Mouse (Mus musculus): ENCODE measurements around the gene Cyp2d11. TPM values are rescaled to one million over a fixed set of nuclear protein-coding genes. Genes with fewer than 3 reads are reported as not detected.
A peak's percentile ranks its signal among the peaks of the same experiment; 100 is the strongest.

The Cyp2d11 gene
- polyA plus RNA-seq, 2 experiments = not detected

DNA sequence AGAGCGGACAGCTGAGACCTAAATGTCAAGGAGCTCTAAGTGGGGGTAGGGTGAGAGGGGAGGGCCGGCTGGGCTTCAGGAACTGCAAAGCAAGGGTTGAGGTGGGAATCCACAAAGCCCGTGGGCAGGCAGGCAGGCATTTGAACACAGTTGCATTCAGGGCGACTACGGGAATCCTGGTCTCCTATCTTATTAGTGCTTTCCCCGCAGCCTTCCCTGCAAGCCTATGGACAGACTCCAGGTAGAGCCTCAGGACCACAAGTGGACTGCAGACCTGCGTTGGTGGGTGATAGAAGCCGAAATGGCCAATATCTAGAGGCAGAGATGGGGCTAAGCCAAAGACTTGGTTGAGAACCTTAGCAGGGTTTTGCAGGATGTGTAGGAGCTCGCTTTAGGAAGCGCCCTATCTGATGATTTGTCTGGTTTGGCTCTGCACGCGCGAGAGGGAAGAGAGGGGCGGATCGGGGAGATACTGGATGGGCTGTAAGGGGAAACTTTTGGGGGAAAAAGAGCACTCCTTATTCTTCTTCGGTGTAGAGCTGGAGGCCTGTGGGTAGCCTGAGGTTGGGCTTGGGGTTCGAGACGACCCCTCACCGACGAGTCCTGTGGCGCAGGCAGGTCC is 53.3 kb downstream of the Cyp2d11 start:
- ATAC-seq (ENCODE audit: low FRiP score, low read depth) (no peak), DNase-seq (ENCODE audit: low spot score) (no peak)
- peaks cover 19% of the 10 kb centered on the region for H3K4me1 ChIP-seq (ENCODE audit: control insufficient read depth, insufficient read depth, low read length)
- H3K27ac ChIP-seq (replicated peaks; ENCODE audit: low read depth, low read length) = peak overlapping the region; percentile 79
- WGBS = 41% methylated on average over 21 of the region's 21 CpGs
- TF ChIP-seq POLR2A (IDR thresholded peaks at IDR 0.05; ENCODE audit: borderline replicate concordance, extremely low read depth, insufficient read depth, insufficient read length) = no peak
- peaks cover 14% of the 10 kb centered on the region for H3K36me3 ChIP-seq (ENCODE audit: control insufficient read depth, insufficient read depth, low read length)
- H3K4me2 ChIP-seq (replicated peaks; ENCODE audit: low read depth, low read length, severe bottlenecking) = peak overlapping the region; percentile 75
- peak overlapping the region; percentile 54 for H3K4me3 ChIP-seq (replicated peaks; ENCODE audit: low read length)
- H3K9ac ChIP-seq (ENCODE audit: low read depth, low read length, severe bottlenecking) = peak overlapping the region; percentile 85
- no peaks in the 10 kb centered on the region for H3K27me3 ChIP-seq (ENCODE audit: control insufficient read depth, insufficient read depth, low read length)
- no peaks in the 10 kb centered on the region for H3K9me3 ChIP-seq (ENCODE audit: control insufficient read depth, low read length)

GRCm38 (mm10) chr15:82339634-82340254 is 54.1 kb downstream of the Cyp2d11 start:
- no peak for TF ChIP-seq POLR2A (IDR thresholded peaks at IDR 0.05; ENCODE audit: borderline replicate concordance, extremely low read depth, insufficient read depth, insufficient read length)
- H3K4me2 ChIP-seq (replicated peaks; ENCODE audit: low read depth, low read length, severe bottlenecking) = 0 out of 2 replicates have a peak overlapping the region, but pooled peaks have one; percentile 71

More at GRCm38 (mm10) chr15:82339634-82340254, 54.1 kb downstream of the Cyp2d11 start:
- Histone ChIP-seq H3K4me1 (ENCODE audit: control insufficient read depth, insufficient read depth, low read length) (peaks cover 19% of the 10 kb centered on the region), H3K36me3 (ENCODE audit: control insufficient read depth, insufficient read depth, low read length) (peaks cover 22% of the 10 kb centered on the region), H3K9me3 (ENCODE audit: control insufficient read depth, low read length) (no peaks in the 10 kb centered on the region), H3K27ac (replicated peaks; ENCODE audit: low read depth, low read length) (no peak overlapping the region), H3K4me3 (replicated peaks; ENCODE audit: low read length) (no peak overlapping the region), H3K27me3 (ENCODE audit: control insufficient read depth, insufficient read depth, low read length) (no peaks in the 10 kb centered on the region), H3K9ac (ENCODE audit: low read depth, low read length, severe bottlenecking) (no peak overlapping the region)
- 70% methylated on average over 8 of the region's 8 CpGs for WGBS
- ATAC-seq (ENCODE audit: low FRiP score, low read depth) = no peak
- no peak for DNase-seq (ENCODE audit: low spot score)

Small RNA genes within 50 kb of the gene (microRNA-seq; reads per million reads assigned to microRNA genes)
- not detected for gene Gm25990
- not detected for gene Gm27331
- not detected for gene Mir7684

Other genes with a start within 250 kb of the Cyp2d11 start
- gene Srebf2, start 246.8 kb downstream of the Cyp2d11 start, polyA plus RNA-seq (2012; rRNA removed) = 131 and 253 TPM in 2 replicates
- 122 and 125 TPM in 2 replicates for gene Srebf2, start 246.8 kb downstream of the Cyp2d11 start, polyA plus RNA-seq (2014; fragmentation: Nextera tagmentation; extraction: Ambion mirVana)
- gene Shisa8, start 181.2 kb downstream of the Cyp2d11 start, polyA plus RNA-seq (2012; rRNA removed) = 1.1 and 1.5 TPM in 2 replicates
- gene Shisa8, start 181.2 kb downstream of the Cyp2d11 start, polyA plus RNA-seq (2014; fragmentation: Nextera tagmentation; extraction: Ambion mirVana) = 0.41 and 0.54 TPM in 2 replicates
- 0.29 and 0.46 TPM in 2 replicates for gene Tnfrsf13c, start 169.7 kb downstream of the Cyp2d11 start, polyA plus RNA-seq (2012; rRNA removed)
- 0.22 and 0.29 TPM in 2 replicates for gene Tnfrsf13c, start 169.7 kb downstream of the Cyp2d11 start, polyA plus RNA-seq (2014; fragmentation: Nextera tagmentation; extraction: Ambion mirVana)
- 39.4 and 43.3 TPM in 2 replicates for gene Cenpm, start 149.3 kb downstream of the Cyp2d11 start, polyA plus RNA-seq (2012; rRNA removed)
- gene Cenpm, start 149.3 kb downstream of the Cyp2d11 start, polyA plus RNA-seq (2014; fragmentation: Nextera tagmentation; extraction: Ambion mirVana) = 57.7 and 59.3 TPM in 2 replicates
- gene 1500009C09Rik, start 141.6 kb downstream of the Cyp2d11 start, polyA plus RNA-seq (2012; rRNA removed) = 0.35 and 0.40 TPM in 2 replicates
- gene 1500009C09Rik, start 141.6 kb downstream of the Cyp2d11 start, polyA plus RNA-seq (2014; fragmentation: Nextera tagmentation; extraction: Ambion mirVana) = not detected in 2 replicates
- gene Sept3, start 119.1 kb downstream of the Cyp2d11 start, polyA plus RNA-seq (2012; rRNA removed) = 23.7 and 26.6 TPM in 2 replicates
- gene Sept3, start 119.1 kb downstream of the Cyp2d11 start, polyA plus RNA-seq (2014; fragmentation: Nextera tagmentation; extraction: Ambion mirVana) = 12.0 and 13.3 TPM in 2 replicates
- 0.24 and 0.47 TPM in 2 replicates for gene Wbp2nl, start 95.1 kb downstream of the Cyp2d11 start, polyA plus RNA-seq (2012; rRNA removed)
- gene Wbp2nl, start 95.1 kb downstream of the Cyp2d11 start, polyA plus RNA-seq (2014; fragmentation: Nextera tagmentation; extraction: Ambion mirVana) = not detected in 2 replicates
- 101 and 118 TPM in 2 replicates for gene Naga, start 55.1 kb downstream of the Cyp2d11 start, polyA plus RNA-seq (2012; rRNA removed)
- 59.3 and 60.1 TPM in 2 replicates for gene Naga, start 55.1 kb downstream of the Cyp2d11 start, polyA plus RNA-seq (2014; fragmentation: Nextera tagmentation; extraction: Ambion mirVana)
- gene Pheta2, start 55.1 kb downstream of the Cyp2d11 start, polyA plus RNA-seq (2012; rRNA removed) = 12.8 and 15.3 TPM in 2 replicates
- gene Pheta2, start 55.1 kb downstream of the Cyp2d11 start, polyA plus RNA-seq (2014; fragmentation: Nextera tagmentation; extraction: Ambion mirVana) = 11.9 and 14.1 TPM in 2 replicates
- 175 and 178 TPM in 2 replicates for gene Smdt1, start 55.1 kb downstream of the Cyp2d11 start, polyA plus RNA-seq (2012; rRNA removed)
- 255 and 258 TPM in 2 replicates for gene Smdt1, start 55.1 kb downstream of the Cyp2d11 start, polyA plus RNA-seq (2014; fragmentation: Nextera tagmentation; extraction: Ambion mirVana)
- gene Ndufa6, start 39.7 kb downstream of the Cyp2d11 start, polyA plus RNA-seq (2012; rRNA removed) = 252 and 318 TPM in 2 replicates
- 325 and 348 TPM in 2 replicates for gene Ndufa6, start 39.7 kb downstream of the Cyp2d11 start, polyA plus RNA-seq (2014; fragmentation: Nextera tagmentation; extraction: Ambion mirVana)
- 27.5 and 29.5 TPM in 2 replicates for gene Cyp2d22, start 13.8 kb downstream of the Cyp2d11 start, polyA plus RNA-seq (2012; rRNA removed)
- 5.2 and 6.4 TPM in 2 replicates for gene Cyp2d22, start 13.8 kb downstream of the Cyp2d11 start, polyA plus RNA-seq (2014; fragmentation: Nextera tagmentation; extraction: Ambion mirVana)
- gene Cyp2d10, start 13.2 kb upstream of the Cyp2d11 start, polyA plus RNA-seq (2012; rRNA removed) = not detected in 2 replicates
- not detected in 2 replicates for gene Cyp2d10, start 13.2 kb upstream of the Cyp2d11 start, polyA plus RNA-seq (2014; fragmentation: Nextera tagmentation; extraction: Ambion mirVana)
- 0.26 TPM in 1 of 2 replicates, not detected in the other for gene Cyp2d9, start 39.4 kb upstream of the Cyp2d11 start, polyA plus RNA-seq (2012; rRNA removed)
- gene Cyp2d9, start 39.4 kb upstream of the Cyp2d11 start, polyA plus RNA-seq (2014; fragmentation: Nextera tagmentation; extraction: Ambion mirVana) = not detected in 2 replicates
- not detected in 2 replicates for gene Cyp2d12, start 161.1 kb upstream of the Cyp2d11 start, polyA plus RNA-seq (2012; rRNA removed)
- gene Cyp2d12, start 161.1 kb upstream of the Cyp2d11 start, polyA plus RNA-seq (2014; fragmentation: Nextera tagmentation; extraction: Ambion mirVana) = not detected in 2 replicates
- not detected in 2 replicates for gene Cyp2d34, start 226.9 kb upstream of the Cyp2d11 start, polyA plus RNA-seq (2012; rRNA removed)
- gene Cyp2d34, start 226.9 kb upstream of the Cyp2d11 start, polyA plus RNA-seq (2014; fragmentation: Nextera tagmentation; extraction: Ambion mirVana) = not detected in 2 replicates